In genomic region chr9:124281912-124282686, GRCm38 (mm10) we compare ENCODE assay signal across 8 mouse cellular contexts. TPM values are rescaled to one million over a fixed set of nuclear protein-coding genes. Genes with fewer than 3 reads are reported as not detected.
A peak's percentile ranks its signal among the peaks of the same experiment; 100 is the strongest.
DNase-seq lines count a peak whose midpoint lies in the region; ATAC-seq and TF ChIP-seq lines count a peak whose summit lies in the region.

No protein-coding gene starts in this region.

- intact Hi-C loops in gastrocnemius, adult 2 months (cut with DNase I): loop anchor here (2.0 kb wide), 1 partner anchor 29 kb away; no protein-coding TSS in a partner anchor
- intact Hi-C loops in left cerebral cortex, adult 2 months (cut with DNase I): loop anchor here (5.0 kb wide), 1 partner anchor 145 kb away; no protein-coding TSS in a partner anchor

- peak overlapping the region; percentile 68 for H3K9ac ChIP-seq in hindbrain, postnatal 0 days (replicated peaks; ENCODE audit: low read length)

- H3K9me3 ChIP-seq in hindbrain, postnatal 0 days (ENCODE audit: low read length): no peaks in the 10 kb centered on the region

- peak; percentile 72 for DNase-seq in WW6 (ENCODE audit: low read depth, low spot score)
- peak; percentile 50 to 67 for DNase-seq in cerebellum, postnatal 4 days (ENCODE audit: low spot score in 2 of 2)
- peak; percentile 88 for DNase-seq in gastrocnemius, adult 2 months
- DNase-seq in hindbrain, postnatal 0 days (ENCODE audit: low spot score): peak; percentile 92
- DNase-seq in left cerebral cortex, adult 2 months (ENCODE audit: extremely low spot score in 1 of 2, low spot score in 2 of 2): peak; percentile 80 to 85
- DNase-seq in right cerebral cortex, adult 2 months (ENCODE audit: low spot score in 2 of 2): peak; percentile 91 to 93
- peak; percentile 86 for DNase-seq in urinary bladder, postnatal 14 days (ENCODE audit: low spot score)

- peak overlapping the region; percentile 89 for H3K27ac ChIP-seq in gastrocnemius, adult 2 months
- peak overlapping the region; percentile 83 for H3K27ac ChIP-seq in hindbrain, postnatal 0 days
- peak overlapping the region; percentile 86 for H3K27ac ChIP-seq in left cerebral cortex, adult 2 months

- no peaks in the 10 kb centered on the region for H3K4me1 ChIP-seq in hindbrain, postnatal 0 days (ENCODE audit: insufficient read depth, low read length)

- WGBS in hindbrain, postnatal 0 days: under 1% methylated on average over 22 of the region's 22 CpGs

- peak overlapping the region; percentile 64 for H3K4me2 ChIP-seq in hindbrain, postnatal 0 days (ENCODE audit: low read depth, low read length)

- peak; percentile 98 for ATAC-seq in hindbrain, postnatal 0 days
- peak; percentile 95 for ATAC-seq in megakaryocyte, adult 5-6 weeks (ENCODE audit: poor library complexity, severe bottlenecking)

- H3K36me3 ChIP-seq in hindbrain, postnatal 0 days (ENCODE audit: insufficient read depth, low read length): 0 out of 2 replicates have a peak, but pooled peaks cover 3% of the 10 kb centered on the region

- no peaks in the 10 kb centered on the region for H3K27me3 ChIP-seq in hindbrain, postnatal 0 days (ENCODE audit: insufficient read depth, low read length)

- peak overlapping the region; percentile 87 for H3K4me3 ChIP-seq in gastrocnemius, adult 2 months
- peak overlapping the region; percentile 69 for H3K4me3 ChIP-seq in hindbrain, postnatal 0 days (ENCODE audit: low read length)
- peak overlapping the region; percentile 92 for H3K4me3 ChIP-seq in left cerebral cortex, adult 2 months

- no peak for TF ChIP-seq CTCF in gastrocnemius, adult 2 months (IDR thresholded peaks at IDR 0.05)
- peak; percentile 44; the same call in 1 of the 2 replicates for TF ChIP-seq CTCF in hindbrain, postnatal 0 days (IDR thresholded peaks at IDR 0.05; ENCODE audit: low read depth)
- no peak; the same call in 1 of the 2 replicates for TF ChIP-seq CTCF in left cerebral cortex, adult 2 months (IDR thresholded peaks at IDR 0.05)

RNA-seq across cellular contexts. Expression of gene 2010315B03Rik, which starts 30.4 kb away (rescaled TPM):
- 10 to 100 TPM; 11.1 to 11.7 TPM for total RNA-seq in gastrocnemius, adult 2 months (2021)
- 8.3 and 8.8 TPM in 2 replicates for total RNA-seq in hindbrain, postnatal 0 days (2014; rRNA removed)
- 11.7 and 12.9 TPM in 2 replicates for polyA plus RNA-seq in hindbrain, postnatal 0 days (2015; fragmentation: Nextera tagmentation; extraction: Ambion mirVana)
- 10 to 100 TPM; 17.7 to 19.2 TPM for total RNA-seq in left cerebral cortex, adult 2 months (2021)
- total RNA-seq in megakaryocyte, adult 5-6 weeks (2015): 12.0 and 14.1 TPM in 2 replicates
- total RNA-seq in megakaryocyte, adult 5-6 weeks (2017): 21.0 and 22.2 TPM in 2 replicates

Comparison
In these comparisons a context has a peak if more than half of its experiments do, and no peak if none do; other contexts are left out.
1. Peak in every context shown above with its lines: DNase-seq, ATAC-seq, H3K4me3 ChIP-seq and H3K27ac ChIP-seq.